Mouse (Mus musculus): ENCODE results near the gene Scml4. TPM values are rescaled to one million over a fixed set of nuclear protein-coding genes. Genes with fewer than 3 reads are reported as not detected.
A peak's percentile ranks its signal among the peaks of the same experiment; 100 is the strongest.

The Scml4 gene
- total RNA-seq, 2 experiments from 2014 or later, result 3.7 to 4.1 TPM

- intact Hi-C loops (cut with DNase I), result loop anchor here (5.0 kb wide), 1 partner anchor 83 kb away; no protein-coding TSS in a partner anchor
- DNase-seq (ENCODE audit: low spot score in 2 of 2), result no peak
Measured at GRCm38 (mm10) chr10:42859781-42860158, 400 bp upstream of the Scml4 start.

GRCm38 (mm10) chr10:42861446-42861845 lies 1.3 kb downstream of the Scml4 start:
- no peak for DNase-seq (ENCODE audit: low spot score in 2 of 2)
- intact Hi-C loops (cut with DNase I), result loop anchor here (5.0 kb wide), 1 partner anchor 81 kb away; no protein-coding TSS in a partner anchor

- no peak for DNase-seq (ENCODE audit: low spot score in 2 of 2)
- intact Hi-C loops (cut with DNase I), result loop anchor here (5.0 kb wide), 1 partner anchor 80 kb away; no protein-coding TSS in a partner anchor
Measured at GRCm38 (mm10) chr10:42862102-42862740, 2.1 kb downstream of the Scml4 start.

GRCm38 (mm10) chr10:42862806-42863205 lies 2.6 kb downstream of the Scml4 start:
- intact Hi-C loops (cut with DNase I), result loop anchor here (5.0 kb wide), 1 partner anchor 79 kb away; no protein-coding TSS in a partner anchor
- no peak for DNase-seq (ENCODE audit: low spot score in 2 of 2)

DNA sequence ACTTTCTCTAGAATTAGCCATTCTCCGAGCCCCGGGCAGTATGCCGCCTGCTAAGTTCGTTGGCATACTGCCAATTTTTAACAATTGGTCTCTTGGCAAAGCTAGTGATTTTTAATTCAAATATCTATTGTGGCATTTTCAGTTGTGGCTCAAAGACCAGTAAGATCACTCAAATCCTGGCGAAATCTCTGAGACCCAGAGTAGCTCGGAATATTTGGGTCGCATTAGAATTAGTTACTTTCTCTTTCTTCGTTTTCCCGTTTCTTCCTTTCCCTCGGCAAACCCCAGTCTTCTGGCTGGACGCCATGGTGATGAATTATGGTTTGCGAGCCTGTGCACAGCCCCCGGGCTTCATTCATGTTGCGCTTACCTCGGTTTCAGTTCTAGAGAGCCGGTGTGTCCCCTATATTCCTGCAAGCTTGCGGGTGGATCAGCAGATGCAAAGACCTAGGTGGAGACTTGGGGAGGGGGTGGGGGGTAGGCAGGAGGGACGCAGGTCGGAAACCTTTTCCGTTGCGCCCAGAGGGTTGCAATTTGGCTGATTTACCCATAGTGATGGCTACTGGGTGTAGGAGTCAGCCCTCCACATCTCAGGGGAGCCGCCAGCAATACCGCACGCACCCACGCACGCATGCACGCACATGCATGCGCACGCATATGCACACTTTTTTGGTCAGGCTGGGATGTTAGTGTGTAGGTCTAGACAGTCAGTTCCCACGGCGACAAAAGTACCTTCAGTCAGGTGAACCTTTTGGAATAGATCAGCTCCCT lies 3.6 kb downstream of the Scml4 start:
- DNase-seq (ENCODE audit: low spot score in 2 of 2), result peak; percentile 76 to 84
- intact Hi-C loops (cut with DNase I), result loop anchor here (5.0 kb wide), 1 partner anchor 78 kb away; no protein-coding TSS in a partner anchor

DNA sequence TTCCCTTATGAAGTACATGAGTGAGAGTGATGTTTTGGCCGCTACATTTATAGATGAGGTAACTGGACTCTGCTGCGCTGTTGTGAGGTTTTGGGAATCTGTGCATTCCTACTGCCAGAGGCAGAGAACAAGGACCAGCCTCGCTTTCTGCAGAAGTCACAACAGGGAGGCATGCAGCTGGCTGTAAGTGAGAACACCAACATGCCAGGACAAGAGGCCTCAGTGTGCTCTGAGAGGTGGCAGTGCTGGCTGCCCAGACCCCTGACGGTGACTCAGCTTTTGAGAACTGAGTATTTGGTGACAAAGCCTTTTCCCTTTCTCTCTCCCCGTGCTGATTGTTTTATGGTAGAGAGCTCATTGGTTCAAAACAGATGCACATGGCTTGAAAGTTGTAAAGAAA lies 4.5 kb downstream of the Scml4 start:
- no peak for DNase-seq (ENCODE audit: low spot score in 2 of 2)
- intact Hi-C loops (cut with DNase I), result loop anchor here (5.0 kb wide), 1 partner anchor 78 kb away; no protein-coding TSS in a partner anchor

DNA sequence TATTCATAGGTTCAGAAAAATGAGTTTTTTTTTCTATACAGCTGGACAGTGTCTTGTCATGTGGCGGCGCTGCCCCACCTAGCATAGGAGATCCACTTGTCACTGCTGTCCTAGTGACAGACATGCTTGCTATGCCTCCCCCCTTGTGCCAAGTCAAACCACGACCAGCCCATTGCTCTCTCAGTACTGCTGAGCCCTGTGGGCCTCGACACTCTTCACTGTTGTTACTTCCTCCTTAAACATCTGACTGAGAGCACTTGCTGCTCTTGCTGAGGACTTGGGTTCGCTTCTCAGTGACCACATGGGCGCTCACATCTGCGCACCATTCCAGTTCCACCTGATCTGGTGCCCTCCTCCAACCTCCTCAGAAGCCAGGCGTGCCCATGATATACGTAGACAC lies 8.2 kb downstream of the Scml4 start:
- DNase-seq (ENCODE audit: low spot score in 2 of 2), result no peak
- intact Hi-C loops (cut with DNase I), result no loop called here

GRCm38 (mm10) chr10:42869467-42869866 lies 9.3 kb downstream of the Scml4 start:
- no peak for DNase-seq (ENCODE audit: low spot score in 2 of 2)
- intact Hi-C loops (cut with DNase I), result no loop called here

GRCm38 (mm10) chr10:42872269-42873010 lies 12.3 kb downstream of the Scml4 start:
- peak in 1 of 2 experiments; percentile 12 for DNase-seq (ENCODE audit: low spot score in 2 of 2)
- intact Hi-C loops (cut with DNase I), result no loop called here

DNA sequence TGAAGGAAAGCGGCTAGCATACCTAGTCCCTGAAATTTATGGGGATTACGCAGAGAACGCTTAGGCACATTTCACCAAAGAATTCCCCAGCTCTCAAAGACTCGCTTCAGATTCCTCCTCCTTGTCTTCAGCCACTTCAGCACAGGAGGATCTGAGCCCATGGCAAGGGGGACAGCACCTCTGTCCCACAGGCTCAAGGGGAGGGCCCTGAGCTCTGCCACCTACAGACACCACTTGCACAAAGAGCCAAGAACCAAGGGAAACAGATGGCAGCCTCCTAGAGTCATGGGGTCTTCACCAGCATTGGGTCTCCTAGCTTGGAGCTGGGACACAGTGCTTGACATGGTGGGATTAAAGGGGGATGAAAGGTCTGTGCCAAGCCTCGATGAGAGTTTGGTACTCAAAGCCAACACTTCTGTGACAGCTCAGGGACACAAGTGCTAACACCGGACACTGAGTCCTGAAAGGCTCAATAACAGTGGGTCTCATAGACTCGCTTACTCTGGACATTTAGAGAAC lies 13.0 kb downstream of the Scml4 start:
- intact Hi-C loops (cut with DNase I), result no loop called here
- DNase-seq (ENCODE audit: low spot score in 2 of 2), result no peak

GRCm38 (mm10) chr10:42876172-42876571 lies 16.0 kb downstream of the Scml4 start:
- intact Hi-C loops (cut with DNase I), result no loop called here
- DNase-seq (ENCODE audit: low spot score in 2 of 2), result no peak

GRCm38 (mm10) chr10:42879269-42879681 lies 19.1 kb downstream of the Scml4 start:
- no peak for DNase-seq (ENCODE audit: low spot score in 2 of 2)
- intact Hi-C loops (cut with DNase I), result no loop called here

DNA sequence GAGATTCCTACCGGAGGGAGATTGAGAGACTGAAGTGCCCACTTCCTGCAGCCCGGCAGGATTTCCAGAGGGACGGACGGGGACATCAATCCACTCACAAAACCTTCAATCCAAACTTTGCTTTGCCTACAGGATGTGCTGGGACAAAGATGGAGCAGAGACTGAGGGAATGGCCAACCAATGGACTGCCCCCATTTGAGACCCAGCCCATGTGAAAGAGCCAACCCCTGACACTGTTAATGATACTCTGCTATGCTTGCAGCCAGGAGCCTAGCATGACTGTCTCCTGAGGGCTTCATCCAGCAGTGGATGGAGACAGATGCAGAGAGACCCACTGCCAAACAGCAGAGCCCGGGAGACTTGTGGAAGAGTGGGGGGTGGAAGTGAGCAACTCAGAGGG lies 19.5 kb downstream of the Scml4 start:
- intact Hi-C loops (cut with DNase I), result no loop called here
- DNase-seq (ENCODE audit: low spot score in 2 of 2), result no peak

DNA sequence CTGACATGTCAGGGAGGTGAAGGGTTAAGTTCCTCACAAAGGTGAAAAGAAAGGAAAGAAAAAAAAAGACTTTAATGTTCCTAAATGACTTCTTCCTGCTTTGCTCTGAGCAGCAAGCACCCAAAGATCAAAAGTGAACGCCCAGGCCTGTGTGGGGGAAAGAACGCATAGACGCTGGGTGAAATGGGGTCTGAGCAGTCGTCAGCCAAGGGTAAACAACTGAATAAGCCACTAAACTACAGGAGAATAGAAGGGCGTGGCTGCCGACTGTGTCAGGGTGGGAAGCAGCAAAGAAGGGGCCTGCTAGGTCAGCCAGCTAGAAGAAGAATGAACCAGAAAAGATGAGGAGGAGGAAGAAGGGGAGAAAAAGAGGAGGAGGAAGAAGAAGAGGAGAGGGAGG lies 26.9 kb downstream of the Scml4 start:
- no peak for DNase-seq (ENCODE audit: low spot score in 2 of 2)
- intact Hi-C loops (cut with DNase I), result no loop called here

DNA sequence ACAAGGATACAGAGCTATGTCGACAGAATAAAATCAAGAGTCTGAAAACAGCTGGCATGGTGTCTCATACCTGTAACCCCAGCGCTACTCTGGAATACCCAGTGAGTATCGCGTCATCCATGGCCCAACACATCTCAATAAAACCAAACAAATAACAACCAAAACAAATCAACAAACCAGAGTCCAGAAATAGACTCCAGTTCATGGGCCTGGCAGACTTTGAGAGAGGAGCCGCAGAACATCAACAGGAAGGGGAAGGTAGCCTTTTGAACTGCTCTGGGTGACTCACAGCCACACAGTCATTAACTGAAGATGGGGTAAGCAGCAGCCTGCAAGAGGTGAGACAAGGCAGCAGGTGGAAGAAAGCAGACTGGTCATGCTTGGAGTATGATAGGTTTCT lies 28.1 kb downstream of the Scml4 start:
- intact Hi-C loops (cut with DNase I), result no loop called here
- DNase-seq (ENCODE audit: low spot score in 2 of 2), result no peak

GRCm38 (mm10) chr10:42890365-42890764 lies 30.2 kb downstream of the Scml4 start:
- intact Hi-C loops (cut with DNase I), result no loop called here
- DNase-seq (ENCODE audit: low spot score in 2 of 2), result no peak

DNA sequence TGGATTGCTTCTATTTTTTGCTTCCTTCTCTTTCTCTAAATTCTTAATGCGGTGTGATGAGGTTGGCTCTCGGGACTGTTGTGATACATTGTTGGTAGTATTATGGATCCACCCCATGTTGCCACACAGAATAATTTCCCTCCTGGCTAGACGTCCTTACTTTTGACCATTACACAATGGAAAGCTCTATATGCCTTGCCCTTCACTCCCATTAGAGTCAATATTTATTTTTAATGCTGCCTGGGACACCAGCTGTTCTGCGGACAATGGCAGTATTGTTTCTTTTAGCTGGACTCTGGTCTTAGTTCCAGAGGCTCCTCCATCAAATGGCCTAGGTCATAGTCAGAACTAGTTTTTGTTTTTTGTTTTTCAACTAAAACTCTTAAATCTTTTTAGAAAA lies 32.1 kb downstream of the Scml4 start:
- intact Hi-C loops (cut with DNase I), result no loop called here

DNA sequence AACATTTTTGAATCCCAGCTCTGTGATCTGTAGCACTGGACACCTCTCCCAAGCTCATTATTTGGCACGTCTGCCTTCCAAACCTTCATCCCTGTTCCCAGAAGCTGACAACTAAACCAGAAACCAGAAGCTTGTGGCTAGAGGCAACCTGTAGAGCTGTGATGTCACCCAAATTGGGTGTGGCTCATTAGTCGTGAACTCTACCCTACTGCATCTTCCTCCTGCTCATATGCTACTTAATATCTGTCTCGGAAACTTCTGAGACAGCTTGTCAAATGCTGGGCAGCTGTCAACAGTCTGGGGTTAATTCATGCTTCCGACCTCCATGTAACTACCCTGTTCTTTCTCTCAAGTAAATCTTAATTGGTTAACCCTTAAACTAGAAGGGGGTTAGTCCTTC lies 32.8 kb downstream of the Scml4 start:
- no peak for DNase-seq (ENCODE audit: low spot score in 2 of 2)
- intact Hi-C loops (cut with DNase I), result no loop called here

More for the DNA sequence above, 32.1 kb downstream of the Scml4 start:
- DNase-seq (ENCODE audit: low spot score in 2 of 2), result no peak

DNA sequence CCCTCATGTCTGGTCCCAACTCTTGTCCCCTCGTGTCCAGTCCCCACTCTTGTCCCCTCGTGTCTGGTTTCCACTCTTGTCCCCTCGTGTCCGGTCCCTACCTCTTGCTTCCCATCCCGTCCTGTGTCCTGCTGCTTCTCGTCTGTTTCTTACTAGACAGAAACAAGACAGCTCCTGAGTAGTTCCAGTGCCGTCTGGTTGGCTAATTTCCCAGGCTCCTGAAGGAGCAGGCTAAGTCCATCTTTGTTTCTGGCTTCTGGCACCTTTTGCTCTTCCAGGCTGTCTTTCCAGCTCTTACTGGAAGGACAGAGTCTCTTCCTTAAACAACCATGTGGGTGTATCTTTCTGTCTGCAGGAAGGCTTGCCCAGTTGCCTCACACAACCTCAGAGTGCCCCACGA lies 33.7 kb downstream of the Scml4 start:
- intact Hi-C loops (cut with DNase I), result no loop called here
- no peak for DNase-seq (ENCODE audit: low spot score in 2 of 2)

- DNase-seq (ENCODE audit: low spot score in 2 of 2), result no peak
- intact Hi-C loops (cut with DNase I), result no loop called here
Measured at GRCm38 (mm10) chr10:42894263-42894662, 34.1 kb downstream of the Scml4 start.

All from left cerebral cortex, postnatal 25 days (tissue).